Mouse (Mus musculus) midbrain, postnatal 0 days (tissue): ENCODE measurements around the gene Cd63. TPM values are rescaled to one million over a fixed set of nuclear protein-coding genes. Genes with fewer than 3 reads are reported as not detected.

Source experiments
- ATAC-seq: fragments of 200-750 bp; cut with Nextera tagmentation; 2 replicates; pipeline ENCODE4 v1.8.0; 2017; ENCODE audit warnings: moderate number of reproducible peaks, mild to moderate bottlenecking, moderate TSS enrichment, moderate library complexity; ENCODE audit not compliant: low FRiP score
- DNase-seq: peaks from one replicate; pipeline ENCODE4 v3.0.0-alpha.2; 2015; ENCODE audit warnings: low spot score
- H3K27ac ChIP-seq: fragments of 300-500 bp; sonication (generic); 2 replicates; pipeline ENCODE4 v1.5.1; 2014; ENCODE audit warnings: low read depth, mild to moderate bottlenecking, low read length, mixed read lengths
- H3K27me3 ChIP-seq: fragments of 300-500 bp; sonication (generic); 2 replicates; pipeline ENCODE4 v1.6.1; 2014; ENCODE audit warnings: low read length, control low read depth, mixed read lengths; ENCODE audit not compliant: insufficient read depth
- H3K36me3 ChIP-seq: fragments of 300-500 bp; sonication (generic); 2 replicates; pipeline ENCODE4 v1.6.1; 2014; ENCODE audit warnings: low read length, control low read depth, mixed read lengths; ENCODE audit not compliant: insufficient read depth
- H3K4me1 ChIP-seq: fragments of 300-500 bp; sonication (generic); 2 replicates; pipeline ENCODE4 v1.6.1; 2014; ENCODE audit warnings: mild to moderate bottlenecking, control low read depth, antibody characterized with exemption, low read length, mixed read lengths; ENCODE audit not compliant: insufficient read depth
- H3K4me2 ChIP-seq: fragments of 300-500 bp; sonication (generic); 2 replicates; pipeline ENCODE4 v1.6.1; 2014; ENCODE audit warnings: low read depth, mild to moderate bottlenecking, low read length, mixed read lengths; ENCODE audit not compliant: poor library complexity, severe bottlenecking
- H3K4me3 ChIP-seq: fragments of 300-500 bp; sonication (generic); 2 replicates; pipeline ENCODE4 v1.5.1; 2014; ENCODE audit warnings: low read depth, mild to moderate bottlenecking, low read length, moderate library complexity
- H3K9ac ChIP-seq: fragments of 300-500 bp; sonication (generic); replicated peaks from 2 replicates; pipeline ENCODE4 v1.6.1; 2014; ENCODE audit warnings: mild to moderate bottlenecking, low read length, moderate library complexity, mixed read lengths; ENCODE audit not compliant: poor library complexity, severe bottlenecking
- H3K9me3 ChIP-seq: fragments of 300-500 bp; sonication (generic); 2 replicates; pipeline ENCODE4 v1.6.1; 2016; ENCODE audit warnings: low read length, control low read depth
- CTCF ChIP-seq: IDR thresholded peaks from 2 replicates; pipeline ENCODE4 v1.5.1; 2016; ENCODE audit warnings: antibody characterized with exemption, mild to moderate bottlenecking
- WGBS: fragments of 180-500 bp; shearing (Covaris S2); extraction: QIAGEN DNeasy Blood & Tissue Kit; methylation state at CpG from one replicate; pipeline ENCODE4 v1.1.7; 2014; 5-methylcytosine and 5-hydroxymethylcytosine counted together
- polyA plus RNA-seq: library from polyadenylated mRNA; unstranded; fragments of >200 nt; fragmentation: Nextera tagmentation; extraction: Ambion mirVana; gene quantifications from 2 replicates; pipeline ENCODE4 v1.2.1, GENCODE M21; 2015
- total RNA-seq: library from RNA; depleted of rRNA; stranded (reverse); fragments of >200 nt; gene quantifications from 2 replicates; pipeline ENCODE4 v1.2.3, GENCODE M21; 2014

Cd63 gene
- total and polyA plus RNA-seq, 2 experiments from 2014 or later: 16.6 to 238 TPM

- Histone ChIP-seq H3K9ac (no peak overlapping the region), H3K27ac (no peak overlapping the region), H3K36me3 (no peaks in the 10 kb centered on the region), H3K27me3 (peaks cover 11% of the 10 kb centered on the region; the same call in 1 of the 2 replicates), H3K4me2 (no peak overlapping the region), H3K4me1 (no peaks in the 10 kb centered on the region), H3K9me3 (no peaks in the 10 kb centered on the region), H3K4me3 (no peak overlapping the region)
- WGBS: 75% methylated on average over 5 of the region's 5 CpGs
- TF ChIP-seq CTCF: no peak
- ATAC-seq (no peak), DNase-seq (no peak)
These were observed 38.2 kb downstream of the Cd63 start for GRCm38 (mm10) chr10:128938974-128939373.

- TF ChIP-seq CTCF: no peak
- no peaks in the 10 kb centered on the region for H3K27me3 ChIP-seq
- ATAC-seq (no peak), DNase-seq (no peak)
- no peak overlapping the region for H3K4me3 ChIP-seq
- WGBS: 79% methylated on average over 10 of the region's 10 CpGs
- no peak overlapping the region for H3K9ac ChIP-seq
- H3K36me3 ChIP-seq: no peaks in the 10 kb centered on the region
- no peaks in the 10 kb centered on the region for H3K9me3 ChIP-seq
- H3K4me2 ChIP-seq: no peak overlapping the region
- H3K4me1 ChIP-seq: no peaks in the 10 kb centered on the region
- H3K27ac ChIP-seq: no peak overlapping the region
These were observed 39.8 kb downstream of the Cd63 start for GRCm38 (mm10) chr10:128940475-128941061.

- Histone ChIP-seq H3K9me3 (no peaks in the 10 kb centered on the region), H3K27me3 (no peaks in the 10 kb centered on the region; the same call in 1 of the 2 replicates), H3K4me2 (no peak overlapping the region), H3K9ac (no peak overlapping the region), H3K4me1 (no peaks in the 10 kb centered on the region), H3K36me3 (no peaks in the 10 kb centered on the region), H3K4me3 (no peak overlapping the region), H3K27ac (no peak overlapping the region)
- DNase-seq: peak; percentile 47
- ATAC-seq: no peak
- 20% methylated on average over 3 of the region's 3 CpGs for WGBS
- peak; percentile 68 for TF ChIP-seq CTCF
These were observed 44.9 kb downstream of the Cd63 start for GRCm38 (mm10) chr10:128945675-128946074.

- ATAC-seq: no peak
These were observed 46.7 kb downstream of the Cd63 start for GRCm38 (mm10) chr10:128947496-128947895.

GRCm38 (mm10) chr10:128950208-128950887 is 49.6 kb downstream of the Cd63 start:
- DNase-seq: no peak
- Histone ChIP-seq H3K9ac (no peak overlapping the region), H3K27ac (no peak overlapping the region), H3K4me1 (no peaks in the 10 kb centered on the region), H3K4me3 (no peak overlapping the region), H3K36me3 (no peaks in the 10 kb centered on the region), H3K4me2 (no peak overlapping the region), H3K9me3 (no peaks in the 10 kb centered on the region), H3K27me3 (no peaks in the 10 kb centered on the region; the same call in 1 of the 2 replicates)
- WGBS: 75% methylated on average over 16 of the region's 16 CpGs
- TF ChIP-seq CTCF: no peak
- ATAC-seq: no peak

More at GRCm38 (mm10) chr10:128947496-128947895, 46.7 kb downstream of the Cd63 start:
- H3K9ac ChIP-seq: no peak overlapping the region
- H3K36me3 ChIP-seq: no peaks in the 10 kb centered on the region
- H3K4me2 ChIP-seq: no peak overlapping the region
- no peaks in the 10 kb centered on the region; the same call in 1 of the 2 replicates for H3K27me3 ChIP-seq
- 91% methylated on average over 4 of the region's 4 CpGs for WGBS
- H3K27ac ChIP-seq: no peak overlapping the region
- H3K9me3 ChIP-seq: no peaks in the 10 kb centered on the region
- no peaks in the 10 kb centered on the region for H3K4me1 ChIP-seq
- DNase-seq: no peak
- TF ChIP-seq CTCF: no peak
- no peak overlapping the region for H3K4me3 ChIP-seq

GRCm38 (mm10) chr10:128958340-128958739 is 57.6 kb downstream of the Cd63 start:
- Histone ChIP-seq H3K27ac (no peak overlapping the region), H3K36me3 (no peaks in the 10 kb centered on the region), H3K4me3 (no peak overlapping the region), H3K9me3 (no peaks in the 10 kb centered on the region), H3K4me2 (no peak overlapping the region), H3K4me1 (no peaks in the 10 kb centered on the region), H3K27me3 (no peaks in the 10 kb centered on the region), H3K9ac (no peak overlapping the region)
- no peak for TF ChIP-seq CTCF
- 82% methylated on average over 10 of the region's 10 CpGs for WGBS
- ATAC-seq (no peak), DNase-seq (no peak)
